Mouse (Mus musculus): Measurements from ENCODE around the gene Hoxc11. TPM values are rescaled to one million over a fixed set of nuclear protein-coding genes. Genes with fewer than 3 reads are reported as not detected.

Gene Hoxc11
- total RNA-seq, 2 experiments from 2014 or later, result not detected

DNA sequence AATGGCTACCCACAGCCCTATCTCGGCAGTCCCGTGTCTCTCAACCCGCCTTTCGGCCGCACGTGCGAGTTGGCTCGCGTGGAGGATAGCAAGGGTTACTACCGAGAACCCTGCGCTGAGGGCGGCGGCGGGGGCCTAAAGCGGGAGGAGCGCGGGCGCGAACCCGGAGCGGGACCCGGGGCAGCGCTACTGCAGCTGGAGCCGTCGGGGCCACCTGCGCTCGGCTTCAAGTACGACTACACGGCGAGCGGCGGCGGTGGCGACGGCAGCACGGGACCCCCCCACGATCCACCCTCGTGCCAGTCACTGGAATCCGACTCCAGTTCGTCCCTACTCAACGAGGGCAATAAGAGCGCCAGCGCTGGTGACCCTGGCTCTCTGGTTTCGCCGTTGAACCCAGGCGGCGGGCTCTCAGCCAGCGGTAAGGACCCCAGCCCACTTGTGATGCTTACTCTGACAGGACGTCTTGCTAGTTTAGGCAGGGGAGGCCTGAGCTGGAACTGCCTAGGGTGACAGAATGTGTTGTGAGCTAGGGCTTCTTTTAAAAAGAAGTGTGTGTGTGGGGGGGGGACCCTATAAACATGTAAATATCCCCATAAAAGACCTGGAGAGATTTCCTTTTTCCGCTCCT, 17.1 kb upstream of the Hoxc11 start:
- DNase-seq, result no peak

DNA sequence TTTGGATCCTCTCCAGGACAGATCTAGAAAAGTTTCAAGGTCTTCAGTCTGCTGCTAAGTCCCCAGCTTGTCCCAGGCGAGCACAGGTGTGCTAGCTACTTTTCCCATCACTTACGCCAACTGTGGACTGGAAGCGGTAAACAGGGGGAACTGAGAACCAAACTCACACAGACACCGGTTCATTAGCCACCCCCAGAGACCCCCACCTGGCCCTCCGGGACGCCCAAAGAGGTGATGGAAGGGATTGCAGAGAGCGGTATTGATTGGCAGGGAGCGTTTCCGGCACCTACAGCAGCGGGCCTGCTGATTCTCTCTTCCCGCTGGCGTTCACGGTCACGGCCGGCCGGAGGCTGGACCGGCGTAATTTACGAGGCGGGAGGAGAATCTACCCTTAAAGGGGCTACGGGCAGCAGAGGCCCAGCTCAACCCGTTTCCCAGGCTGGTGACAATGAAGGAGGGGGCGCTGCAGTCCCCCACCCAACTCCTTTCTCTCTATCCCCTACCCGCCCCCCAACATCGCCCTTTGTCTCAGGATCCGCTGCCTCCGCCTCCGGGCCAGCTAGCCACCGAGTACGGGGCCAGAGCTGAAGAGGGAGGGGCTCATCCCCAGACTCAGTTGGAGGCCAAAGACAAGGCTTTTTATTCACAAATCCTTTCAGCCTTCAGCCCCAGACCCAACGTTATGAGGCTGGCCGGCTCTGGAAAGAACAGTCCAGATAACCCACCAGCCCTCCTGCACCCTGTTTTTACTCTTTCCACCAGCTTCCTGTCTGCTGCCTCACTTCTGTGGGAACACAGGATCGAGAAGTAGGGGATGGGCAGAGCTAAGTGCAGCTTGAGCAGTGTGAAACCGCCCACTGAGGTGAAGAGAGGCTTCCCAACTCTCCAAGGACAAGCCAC, 14.7 kb upstream of the Hoxc11 start:
- DNase-seq, result no peak

DNA sequence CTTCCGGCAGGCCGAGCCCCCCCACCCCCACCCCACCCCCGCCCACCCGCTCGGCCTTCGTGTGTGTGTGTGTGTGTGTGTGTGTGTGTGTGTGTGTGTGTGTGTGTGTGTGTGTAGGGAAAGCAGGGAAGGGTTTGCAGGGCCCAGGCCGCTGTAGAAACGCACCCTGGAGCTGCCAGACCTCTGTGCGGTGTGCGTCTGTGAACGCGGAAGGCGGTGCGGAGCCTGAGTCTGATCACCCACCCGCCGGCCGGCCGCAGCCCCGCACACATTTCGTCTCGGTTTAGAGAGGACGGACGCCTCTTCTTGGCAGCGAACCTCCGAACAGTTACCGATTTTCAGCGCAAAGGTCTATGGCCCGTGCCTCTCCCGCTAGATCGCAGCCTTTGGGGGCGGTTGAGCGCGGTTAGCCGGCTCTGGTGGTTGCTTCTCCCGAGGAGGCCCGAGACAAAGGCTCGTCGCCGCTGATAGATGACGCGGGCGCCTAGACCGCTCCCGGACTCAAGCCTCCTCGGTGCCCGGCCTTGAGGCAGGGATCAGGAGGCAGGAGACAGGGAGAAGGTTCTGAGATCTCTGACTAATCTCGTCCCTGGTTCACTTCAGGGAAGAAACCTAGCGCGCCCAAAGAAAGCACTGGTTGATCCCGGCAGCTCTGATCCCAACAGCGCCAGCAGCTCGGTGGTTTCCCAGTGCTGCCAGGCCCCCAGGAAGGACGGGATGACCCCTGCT, 11.3 kb upstream of the Hoxc11 start:
- no peak for DNase-seq

DNA sequence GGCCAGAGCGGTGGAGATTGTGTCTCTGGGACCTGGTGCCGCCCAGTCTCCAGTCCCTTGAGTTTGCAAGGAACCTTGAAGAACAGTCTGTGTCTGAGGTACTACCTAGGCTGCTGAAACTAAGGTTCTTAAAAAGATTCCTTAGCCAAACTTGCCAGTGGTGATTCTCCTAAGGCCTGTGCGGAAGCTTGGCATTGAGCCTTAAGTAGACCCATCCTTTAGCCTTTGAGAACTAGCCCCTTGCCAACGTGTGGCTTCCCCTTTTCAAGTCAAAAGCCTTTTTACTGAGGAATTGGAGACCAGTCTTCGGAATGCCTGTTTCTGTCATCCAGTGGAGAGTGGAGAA, 10.8 kb upstream of the Hoxc11 start:
- no peak for DNase-seq

DNA sequence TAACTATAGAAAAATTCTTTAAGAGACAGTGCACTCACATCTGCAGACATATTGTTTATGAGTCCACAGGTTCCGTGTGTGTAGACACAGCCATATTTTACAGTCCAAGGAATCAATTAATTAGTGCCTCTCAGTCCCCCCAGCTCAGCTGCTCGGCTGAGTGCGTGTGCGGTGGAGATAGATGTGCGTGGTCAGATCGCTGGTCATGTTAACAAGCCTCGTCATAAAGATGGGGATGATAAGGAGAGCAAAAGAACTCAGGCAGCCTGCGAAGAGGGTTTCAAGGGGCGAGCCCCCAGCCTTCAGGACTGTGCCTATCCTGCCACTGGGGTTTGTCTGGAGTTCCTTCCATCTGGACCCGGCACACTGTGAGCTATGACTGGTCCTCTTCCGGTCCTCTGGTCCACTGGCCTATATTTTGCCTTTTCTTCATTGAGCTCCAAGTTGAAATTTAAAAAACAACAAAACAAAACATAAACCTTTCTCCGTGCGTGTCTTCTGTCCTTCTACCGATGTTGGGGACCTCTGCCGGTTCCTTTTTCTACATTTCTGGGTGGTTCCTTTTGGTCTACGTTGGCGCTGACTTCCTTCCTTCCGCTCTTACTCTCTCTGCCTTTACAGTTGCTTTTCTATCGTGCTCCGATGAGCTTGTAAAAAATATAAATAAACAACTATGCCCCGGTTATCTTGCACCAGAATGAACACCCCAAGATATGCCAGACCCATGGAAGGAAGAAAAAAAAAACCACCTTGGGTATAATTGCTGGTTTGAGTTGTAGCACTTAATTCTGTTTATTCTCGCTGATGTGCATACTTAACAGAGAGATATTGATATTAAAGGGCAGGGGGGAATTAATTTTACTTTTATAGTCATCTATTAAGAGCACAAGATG, 8.8 kb upstream of the Hoxc11 start:
- no peak for DNase-seq

DNA sequence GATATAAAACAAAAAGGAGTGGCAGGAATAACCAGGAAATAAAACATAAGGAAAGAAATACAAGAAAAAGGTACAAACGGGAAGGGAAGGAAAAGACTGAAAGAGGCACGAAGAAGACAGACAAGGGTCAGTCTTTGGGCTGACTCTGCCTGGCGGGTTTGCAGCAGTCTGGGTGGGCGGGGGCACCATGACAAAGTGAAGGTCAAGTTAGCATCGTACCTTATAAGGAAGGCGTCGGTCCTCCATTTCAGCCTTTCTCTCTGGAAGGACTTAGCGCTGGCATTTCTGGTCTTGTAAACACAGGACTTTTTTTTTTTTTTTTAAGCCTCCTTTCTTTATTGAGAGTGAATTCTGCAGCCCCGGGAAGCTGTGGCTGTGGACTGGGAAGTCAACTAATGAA, 7.0 kb upstream of the Hoxc11 start:
- DNase-seq, result no peak

DNA sequence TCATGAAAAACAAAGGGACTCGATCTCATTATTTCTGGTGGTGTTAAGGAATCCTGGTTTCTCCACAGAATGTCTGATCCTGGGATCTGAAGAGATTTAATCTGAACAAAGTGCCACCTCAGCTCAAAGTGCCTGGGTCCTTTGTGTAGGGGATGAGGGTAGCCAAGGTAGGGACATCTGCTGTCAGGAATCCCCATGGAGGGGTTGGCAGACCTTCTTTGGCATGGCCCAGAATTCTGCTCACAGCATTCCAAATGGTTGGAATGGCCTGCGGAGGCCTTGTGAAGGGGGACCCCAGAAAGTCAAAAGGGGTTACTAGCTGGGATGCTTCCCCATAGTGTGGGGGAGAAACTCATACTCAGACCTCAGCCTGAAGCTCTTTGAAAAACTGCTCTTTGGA, 5.4 kb upstream of the Hoxc11 start:
- no peak for DNase-seq

DNA sequence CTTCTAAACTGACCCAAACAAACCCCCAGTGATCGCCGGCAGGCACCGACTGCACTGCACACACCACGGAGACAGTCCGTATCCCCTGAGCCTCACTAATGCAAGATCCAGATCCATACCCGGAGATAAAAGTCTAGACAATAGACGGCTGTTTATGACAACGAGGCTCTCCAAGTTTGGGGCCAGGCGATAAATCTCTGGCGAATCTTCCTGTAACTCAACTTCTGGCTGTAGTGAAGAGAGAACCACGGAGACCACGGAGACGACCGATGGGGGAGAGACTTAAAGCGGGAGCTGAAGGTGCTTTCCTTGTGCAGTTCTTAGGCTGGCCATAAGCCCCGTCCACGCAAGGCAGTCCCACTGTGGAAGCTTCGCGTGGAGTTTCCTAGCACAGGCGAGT, 4.5 kb upstream of the Hoxc11 start:
- DNase-seq, result no peak

DNA sequence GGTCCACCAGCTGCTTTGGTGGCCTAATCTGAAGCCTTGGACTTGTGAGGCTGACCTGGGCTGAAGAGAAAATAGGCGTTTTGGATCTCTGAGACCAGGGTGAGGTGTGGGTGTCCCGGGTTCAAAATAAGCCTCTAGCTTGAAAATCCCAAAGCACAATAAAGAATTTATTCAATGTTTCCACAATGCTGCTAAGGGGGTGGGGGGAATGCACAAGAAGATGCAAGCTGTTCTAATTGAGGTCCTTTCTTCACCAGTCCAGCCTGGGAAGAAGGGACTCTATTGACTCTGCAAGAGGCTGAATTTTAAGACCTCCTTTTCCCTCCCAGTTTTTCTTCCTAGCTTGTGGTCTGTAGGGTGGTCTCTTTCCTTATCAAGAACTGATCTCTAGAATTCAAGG, 3.4 kb upstream of the Hoxc11 start:
- DNase-seq, result no peak

DNA sequence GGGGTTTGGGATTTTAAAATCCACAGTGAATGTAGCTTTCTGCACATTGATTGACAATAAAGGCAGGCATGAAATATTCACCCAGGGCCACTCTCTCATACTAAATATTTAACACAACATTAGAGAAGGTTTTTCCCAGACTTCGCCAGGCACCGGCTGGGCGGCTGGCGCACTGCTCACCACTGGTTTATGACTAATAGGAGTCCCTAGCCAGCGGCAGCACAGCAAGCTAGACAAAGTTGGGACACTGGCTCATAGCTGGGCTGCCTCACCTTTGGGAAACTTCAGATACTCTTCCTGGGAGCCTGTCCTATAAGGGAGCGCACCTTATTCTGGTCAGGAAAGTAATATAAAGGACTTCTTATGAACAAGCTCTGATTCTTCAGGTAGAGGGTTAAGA, 666 bp upstream of the Hoxc11 start:
- no peak for DNase-seq

DNA sequence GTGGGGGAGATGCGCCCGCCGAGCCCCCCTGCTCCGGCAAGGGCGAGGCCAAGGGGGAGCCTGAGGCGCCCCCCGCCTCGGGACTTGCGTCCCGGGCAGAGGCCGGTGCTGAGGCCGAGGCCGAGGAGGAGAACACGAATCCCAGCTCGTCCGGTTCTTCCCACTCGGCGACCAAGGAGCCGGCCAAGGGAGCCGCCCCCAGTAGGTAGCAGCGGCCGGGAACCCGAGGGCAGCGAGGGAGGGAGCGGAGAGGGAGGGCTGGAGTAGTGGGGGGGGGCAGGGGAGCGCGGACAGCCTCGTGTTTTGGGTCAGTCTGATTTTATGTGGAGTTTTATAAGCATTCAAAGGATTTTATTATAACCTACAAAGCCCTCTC, 768 bp downstream of the Hoxc11 start:
- no peak for DNase-seq

DNA sequence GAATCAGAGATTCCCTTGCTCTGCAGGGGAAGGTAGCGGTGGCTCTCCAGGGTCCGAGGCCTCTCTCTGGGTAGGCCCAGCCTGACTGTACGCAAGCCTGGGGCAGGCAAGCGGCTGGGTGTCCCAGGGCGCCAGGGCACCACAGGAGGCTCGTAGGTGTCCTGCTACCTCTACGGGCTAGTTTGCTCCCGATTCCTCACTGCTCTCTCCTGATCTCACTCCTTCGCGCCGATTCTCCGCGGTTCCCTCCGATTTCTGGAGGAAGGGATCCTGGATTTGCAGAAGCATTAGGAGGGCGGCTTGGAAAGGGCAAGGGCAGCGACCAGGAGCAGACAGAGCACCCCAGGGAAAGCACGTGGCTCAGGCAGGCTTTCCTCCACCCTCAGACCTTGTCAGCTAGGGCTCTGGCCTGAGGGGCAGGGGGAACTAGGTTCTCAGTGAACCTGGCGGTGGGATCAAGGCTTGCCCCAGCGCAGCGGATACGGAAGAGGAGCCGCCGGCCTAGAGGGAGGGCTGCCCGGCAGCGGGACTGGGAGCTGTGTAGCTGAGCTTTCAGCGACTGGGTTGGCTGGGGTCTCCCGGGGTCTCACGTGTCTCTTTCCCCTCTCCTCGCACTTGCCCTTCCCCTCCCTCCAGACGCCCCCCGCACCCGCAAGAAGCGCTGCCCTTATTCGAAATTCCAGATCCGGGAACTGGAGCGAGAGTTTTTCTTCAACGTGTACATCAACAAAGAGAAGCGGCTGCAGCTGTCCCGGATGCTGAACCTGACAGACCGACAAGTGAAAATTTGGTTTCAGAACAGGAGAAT, 1.8 kb downstream of the Hoxc11 start:
- DNase-seq, result no peak

DNA sequence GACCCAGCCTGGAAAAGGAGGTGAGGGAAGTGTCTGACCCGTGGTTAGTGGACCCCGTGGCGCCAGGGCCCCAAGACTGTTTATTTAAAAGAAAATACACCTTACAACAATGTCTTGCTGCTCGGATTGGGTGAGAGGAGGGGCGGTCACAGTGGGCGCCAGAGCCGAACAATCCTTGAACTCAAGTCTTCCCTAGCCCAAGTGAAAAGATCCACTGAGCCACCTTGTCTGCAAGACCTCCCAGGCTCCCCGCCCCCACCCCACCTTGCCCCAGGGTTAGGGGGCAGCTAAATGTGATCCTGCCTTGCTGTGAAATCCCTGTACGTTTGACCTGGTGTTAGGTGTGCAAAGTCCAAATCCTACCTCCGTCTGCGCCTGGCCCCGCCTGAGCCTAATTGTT, 2.7 kb downstream of the Hoxc11 start:
- DNase-seq, result no peak

DNA sequence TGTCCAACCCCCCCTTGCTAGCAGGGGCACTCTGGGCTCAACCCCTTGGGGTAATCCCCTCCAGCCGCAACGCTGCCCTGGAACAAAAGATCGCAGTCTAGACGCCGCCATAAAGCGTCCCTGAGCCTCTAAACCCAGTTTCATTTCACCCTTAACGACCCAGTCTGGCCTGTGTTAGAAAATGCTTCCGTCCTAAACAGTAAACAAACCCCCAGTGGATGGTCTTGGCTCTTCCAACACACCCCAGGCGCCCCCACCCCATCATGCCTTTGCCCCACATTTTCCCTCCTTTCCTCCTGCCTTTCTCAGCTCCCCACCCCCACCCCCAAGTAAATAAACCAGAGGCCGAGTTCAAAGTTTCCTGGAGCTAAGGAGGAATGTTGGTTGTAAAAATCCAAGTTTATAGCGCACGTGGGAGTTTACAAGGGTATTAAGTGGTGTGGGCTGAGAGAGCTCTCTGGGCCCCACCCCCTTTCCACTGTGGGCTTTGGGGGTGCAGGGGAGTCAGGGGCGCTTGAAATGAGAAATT, 5.5 kb downstream of the Hoxc11 start:
- DNase-seq, result no peak

DNA sequence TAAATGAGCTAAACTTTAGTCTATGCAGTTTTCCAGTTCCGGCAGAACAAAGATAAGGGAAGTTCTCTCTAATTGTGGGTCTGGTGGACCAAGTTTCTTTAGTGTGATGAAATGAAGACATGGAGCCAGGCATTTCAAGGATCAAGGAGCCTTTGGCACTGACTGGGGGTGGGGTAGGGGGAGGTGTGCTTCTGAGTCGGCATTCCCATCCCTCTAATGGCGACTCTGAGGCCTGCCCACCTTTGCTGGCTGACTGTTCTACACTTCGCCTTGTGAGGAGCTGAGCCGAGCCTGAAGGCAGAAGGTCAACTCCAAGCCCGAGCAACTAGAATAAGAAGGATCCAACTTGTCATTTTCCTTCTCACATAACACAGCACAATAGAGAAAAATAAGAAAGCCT, 7.5 kb downstream of the Hoxc11 start:
- no peak for DNase-seq

DNA sequence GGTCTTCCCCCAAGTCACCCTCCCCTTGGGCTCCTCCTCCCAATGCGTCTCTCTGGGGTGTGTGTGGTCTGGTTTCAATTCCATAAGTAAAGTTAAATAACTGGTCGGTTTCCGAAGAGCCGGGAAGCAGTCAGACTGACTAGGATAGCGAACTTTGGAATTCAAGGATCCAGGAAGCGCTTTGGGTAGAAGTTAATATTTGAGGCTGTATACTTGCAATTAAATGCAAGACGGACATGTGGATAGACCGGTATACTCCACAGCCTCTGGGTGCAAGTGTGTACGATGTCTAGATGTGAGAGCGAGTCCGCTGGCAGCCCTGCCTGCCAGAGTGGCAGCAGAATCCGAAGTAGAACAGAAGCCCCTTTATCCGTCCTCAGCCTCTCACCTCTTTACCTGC, 8.3 kb downstream of the Hoxc11 start:
- no peak for DNase-seq

DNA sequence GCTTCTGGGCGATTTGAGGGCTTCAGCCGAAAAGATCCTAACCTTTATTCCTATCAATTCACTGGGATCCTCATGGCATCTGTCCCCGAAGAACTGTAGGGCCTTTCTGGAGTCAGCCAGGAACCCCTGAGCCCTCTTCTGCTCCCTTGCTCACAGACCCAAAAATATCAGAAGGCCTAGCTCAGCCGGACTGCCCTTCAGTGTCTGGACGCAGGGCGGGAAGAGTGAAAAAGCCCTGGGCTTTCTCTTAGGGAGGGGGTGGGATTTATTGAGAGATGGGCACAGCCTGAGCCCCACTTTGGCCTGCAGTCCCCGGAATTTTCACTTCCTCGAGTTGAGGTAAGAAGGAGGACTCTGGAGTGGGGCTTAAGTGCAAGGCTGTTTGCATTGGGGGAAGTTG, 9.0 kb downstream of the Hoxc11 start:
- no peak for DNase-seq

DNA sequence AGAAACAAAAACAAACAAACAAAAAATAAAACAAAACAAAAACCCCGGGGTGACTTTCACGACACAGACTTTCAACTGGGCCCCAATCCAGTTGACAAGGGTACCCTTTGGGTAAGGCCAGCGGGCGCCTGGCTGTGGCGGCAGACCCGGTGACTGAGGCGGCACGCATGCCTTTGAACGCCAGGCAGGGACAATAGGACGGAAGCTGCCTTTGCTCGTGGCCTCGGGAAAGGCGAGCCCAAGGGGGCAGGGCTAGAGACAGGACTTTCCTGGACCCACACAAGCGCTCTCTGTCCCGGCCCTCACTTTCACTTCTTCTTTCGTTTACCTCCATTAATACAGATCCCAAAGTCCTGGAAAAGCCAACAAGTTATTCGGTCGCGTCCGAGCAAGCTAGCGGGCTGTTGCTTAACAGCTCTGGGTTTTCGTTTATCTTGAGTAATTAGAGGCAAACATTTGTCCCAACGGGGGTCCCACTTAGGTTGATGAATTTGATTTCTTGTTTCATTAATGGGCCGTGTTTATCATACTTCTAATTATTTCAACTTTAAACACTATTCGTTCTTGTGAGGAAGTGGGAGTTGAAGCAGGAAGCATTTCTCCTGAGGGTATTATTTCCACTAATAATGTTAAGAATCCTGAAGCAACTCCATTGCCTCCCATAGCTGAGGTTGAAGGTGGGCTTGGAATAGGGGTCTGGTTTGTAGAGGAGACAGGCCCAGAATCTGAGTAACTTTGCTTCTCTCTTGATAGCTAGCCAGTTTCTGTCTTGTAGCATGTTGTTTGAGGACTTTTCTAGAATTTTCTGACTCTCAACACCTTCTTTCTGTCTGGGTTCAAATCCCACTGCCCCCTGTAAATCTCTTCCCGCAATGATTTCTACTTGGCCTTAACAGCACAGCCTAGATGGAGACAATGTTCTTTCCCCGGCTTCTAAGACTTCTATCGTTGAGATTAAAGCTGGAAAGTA, 9.7 kb downstream of the Hoxc11 start:
- peak in 1 of 2 experiments; percentile 28 for DNase-seq

DNA sequence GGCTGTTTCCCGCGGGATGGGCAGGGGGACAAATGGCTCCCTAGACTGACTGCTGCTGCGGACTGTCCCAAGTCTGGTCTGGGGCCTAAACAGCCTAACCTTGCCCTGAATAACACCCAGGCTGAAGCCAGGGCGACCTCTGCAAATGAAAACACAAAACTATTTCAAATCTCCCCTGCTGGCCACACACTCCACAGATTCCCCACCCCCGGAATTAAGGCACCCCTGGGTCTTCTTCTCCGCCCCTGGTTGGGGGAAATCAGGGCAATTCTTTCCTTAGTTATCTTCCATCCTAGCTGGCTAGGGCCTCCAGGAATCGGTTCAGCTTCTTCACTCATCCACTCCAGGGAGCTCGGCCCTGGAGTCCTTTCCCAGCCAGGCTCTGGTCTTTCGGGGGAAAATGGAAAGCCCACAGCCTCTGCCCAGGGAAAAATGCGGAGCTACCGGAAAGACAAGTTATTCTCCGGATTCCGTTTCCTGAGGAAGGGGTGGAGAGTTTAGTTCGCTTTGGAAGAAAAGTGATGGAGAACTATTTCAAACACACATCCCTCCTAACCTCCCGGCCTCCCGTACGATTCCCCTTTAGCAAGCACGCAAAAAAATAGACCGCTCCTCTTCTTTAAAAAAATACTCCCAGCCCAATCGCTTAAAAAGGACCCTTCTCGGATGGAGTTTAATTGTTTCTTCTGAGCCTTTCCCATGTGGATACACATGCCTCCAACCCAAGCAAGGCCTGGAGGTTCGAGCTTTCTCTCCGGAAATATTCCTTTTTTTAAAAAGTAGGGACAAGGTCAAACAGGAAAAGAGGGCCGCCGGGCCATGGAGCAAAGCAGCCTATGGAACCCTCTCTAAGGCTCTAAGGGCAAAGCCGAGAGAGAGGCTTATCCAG, 11.0 kb downstream of the Hoxc11 start:
- DNase-seq, result no peak
